Mouse (Mus musculus): ENCODE measurements around the gene Hcls1.

Gene Hcls1

DNA sequence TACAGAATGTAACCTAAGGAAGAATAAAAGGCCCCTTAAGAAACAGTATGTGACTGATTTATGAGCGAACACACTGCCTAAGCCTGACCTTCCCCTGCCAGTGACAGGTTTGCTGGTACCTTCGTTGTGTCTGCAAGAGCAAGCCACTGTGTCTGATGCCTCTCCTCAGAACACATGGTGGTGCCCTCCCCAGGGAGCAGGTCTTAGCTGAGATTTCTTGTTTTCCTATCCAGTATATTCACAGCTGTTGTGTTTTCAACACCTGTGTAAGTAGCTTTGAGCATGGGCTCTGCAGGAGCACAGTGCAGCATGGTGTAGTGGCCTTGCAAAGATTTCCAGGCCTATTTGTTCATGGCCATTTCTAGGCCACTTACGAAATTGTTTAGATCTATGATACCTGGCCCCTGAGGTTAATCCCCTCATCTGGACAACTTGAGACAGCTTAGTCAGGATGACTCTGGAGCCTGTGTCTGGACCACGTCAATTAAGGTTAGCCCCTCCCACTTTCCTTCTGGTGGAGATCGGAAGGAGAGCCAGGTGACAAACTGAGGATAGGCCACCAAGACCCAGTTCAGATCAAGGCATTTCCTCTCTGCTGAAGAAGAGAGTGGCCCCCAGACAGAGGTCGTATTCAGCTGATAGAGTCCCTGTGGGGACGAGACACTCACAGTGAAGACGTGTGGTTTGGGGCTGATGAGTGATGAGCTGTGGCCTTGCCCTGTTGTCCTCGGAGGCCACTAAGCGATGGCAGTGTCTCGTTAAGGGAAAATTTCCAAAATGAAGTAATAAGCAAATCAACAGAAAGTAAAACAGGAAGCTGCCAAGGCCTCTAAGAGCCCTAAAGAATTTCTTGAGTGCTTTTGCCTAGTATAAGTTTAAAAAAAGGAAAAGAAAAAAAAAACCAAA lies 4.3 kb upstream of the Hcls1 start:
- no peak for DNase-seq (ENCODE audit: low read depth)

DNA sequence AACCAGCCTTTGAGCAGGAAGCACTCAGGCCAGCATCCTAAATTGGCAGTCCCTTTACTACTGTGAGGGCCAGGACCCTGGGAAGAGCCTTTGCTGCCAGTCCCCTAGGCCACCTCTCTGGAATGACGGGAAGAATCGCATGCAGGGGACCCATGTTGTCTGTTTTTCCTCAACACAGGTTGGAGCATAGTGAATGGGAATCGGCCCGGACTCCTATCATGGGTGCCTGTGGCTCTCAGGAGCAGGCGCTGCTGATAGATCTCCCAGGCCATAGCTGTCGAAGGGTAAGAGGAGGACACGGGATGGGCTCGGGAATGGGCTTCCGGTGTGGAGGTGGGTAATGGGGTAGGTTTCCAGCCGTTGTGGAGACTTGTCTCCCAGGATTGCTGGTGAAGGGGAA lies 3.4 kb upstream of the Hcls1 start:
- no peak for DNase-seq (ENCODE audit: low read depth)

- no peak for DNase-seq (ENCODE audit: low read depth)
Measured at GRCm38 (mm10) chr16:36931976-36932375, 2.8 kb upstream of the Hcls1 start.

- DNase-seq (ENCODE audit: low read depth): no peak
Measured at GRCm38 (mm10) chr16:36932546-36932945, 2.2 kb upstream of the Hcls1 start.

DNA sequence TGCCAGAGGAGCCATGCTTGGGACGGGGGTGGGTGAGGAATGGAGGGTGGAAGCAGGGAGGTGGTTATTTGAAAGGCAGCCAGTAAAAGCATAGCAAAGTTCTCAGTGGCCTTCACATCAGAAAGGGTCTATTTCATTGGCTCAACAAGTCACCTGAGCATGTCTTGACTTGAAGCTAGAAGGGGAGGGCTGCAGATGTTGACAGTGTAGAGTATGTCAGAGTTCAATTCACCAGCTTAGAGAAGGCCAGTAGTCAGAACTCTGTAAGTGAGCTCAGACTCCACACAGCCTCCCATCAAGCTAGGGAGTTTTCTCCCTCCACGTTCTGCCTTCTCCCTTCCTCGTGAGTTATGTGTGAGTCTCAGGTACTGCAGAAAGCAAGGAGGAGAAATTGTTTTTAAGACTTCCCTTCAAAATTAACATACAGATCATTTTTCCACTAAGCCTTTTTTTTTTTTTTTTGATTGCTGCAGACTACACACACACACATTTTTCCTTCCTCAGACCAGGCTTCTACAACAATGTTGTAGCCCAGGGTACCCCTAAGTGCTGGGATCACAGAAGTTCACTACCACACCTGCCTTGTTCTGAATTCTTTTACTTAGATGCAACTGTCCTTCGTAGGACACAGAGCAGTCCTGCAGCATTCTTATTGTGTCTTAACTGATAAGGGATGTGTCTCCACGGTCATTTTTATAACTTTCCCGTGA lies 497 bp upstream of the Hcls1 start:
- peak; percentile 39 for DNase-seq (ENCODE audit: low read depth)

- DNase-seq (ENCODE audit: low read depth): no peak
Measured at GRCm38 (mm10) chr16:36935814-36936213, 1.0 kb downstream of the Hcls1 start.

GRCm38 (mm10) chr16:36941137-36941727 lies 6.4 kb downstream of the Hcls1 start:
- no peak for DNase-seq (ENCODE audit: low read depth)

DNA sequence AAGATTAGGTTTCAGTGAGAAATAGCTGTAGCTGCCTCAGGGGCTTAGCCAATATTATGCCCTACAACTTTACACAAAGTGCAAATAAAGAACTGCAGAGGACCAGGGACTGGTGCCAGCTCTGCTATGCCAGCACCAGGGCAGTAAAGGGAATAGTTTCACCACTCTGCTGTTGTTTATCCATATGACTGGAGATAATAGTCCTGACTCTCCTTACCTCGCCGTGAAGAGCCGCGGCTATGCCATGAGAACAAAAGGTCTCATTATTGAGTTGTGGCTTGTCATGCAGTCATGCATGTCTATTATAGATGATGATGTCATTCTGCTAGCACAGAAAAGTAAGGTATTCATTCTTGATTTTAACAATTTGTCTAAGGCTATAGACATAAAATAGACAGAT lies 7.1 kb downstream of the Hcls1 start:
- no peak for DNase-seq (ENCODE audit: low read depth)

DNA sequence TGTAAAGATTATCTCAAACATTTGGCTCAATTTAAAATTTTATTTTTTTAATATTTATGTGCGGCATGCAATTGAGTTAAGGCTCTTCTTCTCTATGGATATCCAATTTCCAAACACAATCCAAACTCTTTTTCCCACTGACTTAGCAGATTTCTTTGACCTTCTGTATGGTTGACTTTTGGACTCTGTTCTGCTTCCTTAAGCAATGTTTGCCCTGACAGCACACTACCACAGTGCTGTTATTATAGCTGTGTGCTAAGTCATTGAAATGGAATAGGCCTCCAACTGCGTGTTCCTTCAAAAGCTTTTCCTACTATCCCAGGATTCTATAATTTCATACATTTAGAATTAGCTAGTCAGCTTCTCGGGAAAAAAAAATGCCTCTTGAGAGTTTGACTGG lies 8.8 kb downstream of the Hcls1 start:
- DNase-seq (ENCODE audit: low read depth): no peak

GRCm38 (mm10) chr16:36944895-36945424 lies 10.2 kb downstream of the Hcls1 start:
- DNase-seq (ENCODE audit: low read depth): no peak

GRCm38 (mm10) chr16:36946459-36947159 lies 11.8 kb downstream of the Hcls1 start:
- DNase-seq (ENCODE audit: low read depth): no peak

- no peak for DNase-seq (ENCODE audit: low read depth)
Measured at GRCm38 (mm10) chr16:36947646-36948197, 12.9 kb downstream of the Hcls1 start.

DNA sequence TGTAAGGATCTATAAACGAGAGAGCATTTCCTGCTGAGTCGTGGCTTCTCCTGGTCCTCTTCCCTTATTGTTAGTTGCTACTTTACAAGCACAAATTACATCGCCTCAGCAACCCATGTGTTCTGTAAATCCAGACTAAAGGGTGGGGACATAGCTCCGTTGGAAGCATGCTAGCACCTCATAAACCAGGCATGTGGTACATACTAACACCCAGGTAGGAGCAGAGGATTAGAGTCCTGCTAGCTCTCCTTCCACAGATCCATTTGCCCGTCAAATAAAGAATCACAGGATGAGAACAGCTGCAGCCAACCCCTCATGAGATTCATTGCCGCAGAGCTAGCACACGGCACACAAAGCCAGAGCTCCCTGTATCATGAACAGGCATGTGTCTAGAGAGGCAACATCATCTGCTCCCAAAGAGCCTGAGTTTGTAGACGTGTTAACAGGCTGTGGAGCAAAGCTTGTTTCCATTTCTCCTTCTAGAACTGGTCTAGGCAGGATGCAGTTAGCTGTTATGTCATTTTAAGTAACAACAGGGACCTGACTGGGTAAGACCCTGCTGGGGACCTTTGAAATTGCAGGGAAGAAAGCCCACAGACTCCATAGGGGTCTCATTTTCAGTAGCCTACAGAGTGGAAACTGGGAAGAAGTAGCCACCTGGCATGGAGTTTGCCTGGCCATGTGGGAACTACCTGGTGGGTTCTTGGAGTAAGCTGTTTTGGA lies 15.0 kb downstream of the Hcls1 start:
- no peak for DNase-seq (ENCODE audit: low read depth)

DNA sequence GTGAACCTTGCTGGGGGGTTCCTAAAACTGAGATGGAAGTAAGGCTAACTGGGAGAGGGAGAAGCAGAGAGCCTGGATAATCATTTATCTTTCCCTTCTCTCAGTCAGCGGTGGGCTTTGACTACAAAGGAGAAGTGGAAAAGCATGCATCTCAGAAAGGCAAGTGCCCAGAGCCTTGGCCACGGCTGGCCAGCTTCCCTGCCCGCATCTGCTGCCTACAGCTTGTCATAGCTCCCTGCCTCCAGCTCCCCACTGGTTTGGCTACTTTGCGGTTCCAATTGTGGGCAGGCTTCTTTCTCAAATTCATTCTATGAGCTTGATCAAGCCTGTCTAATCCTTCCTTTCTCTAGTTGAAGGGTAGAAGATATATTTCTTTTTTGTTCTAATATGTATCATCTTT lies 16.2 kb downstream of the Hcls1 start:
- no peak for DNase-seq (ENCODE audit: low read depth)

GRCm38 (mm10) chr16:36955106-36955505 lies 20.3 kb downstream of the Hcls1 start:
- DNase-seq (ENCODE audit: low read depth): no peak

DNA sequence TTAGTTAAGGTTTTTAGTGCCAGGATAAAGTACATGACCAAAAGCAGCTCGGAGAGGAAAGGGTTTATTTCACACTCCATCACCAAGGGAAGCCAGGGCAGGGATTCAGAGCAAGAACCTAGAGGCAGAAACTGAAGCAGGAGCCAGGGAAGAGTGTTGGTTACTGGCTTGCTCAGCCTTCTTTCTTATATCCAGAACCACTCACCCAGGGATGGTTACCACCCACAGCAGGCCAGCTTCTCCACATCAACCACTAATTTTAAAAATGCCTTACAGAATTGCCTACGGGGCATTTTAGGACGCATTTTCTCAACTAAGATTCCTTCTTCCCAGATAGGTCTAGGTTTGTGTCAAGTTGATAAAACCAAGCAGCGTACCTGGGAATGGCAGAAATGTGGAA lies 28.6 kb downstream of the Hcls1 start:
- DNase-seq (ENCODE audit: low read depth): no peak

DNA sequence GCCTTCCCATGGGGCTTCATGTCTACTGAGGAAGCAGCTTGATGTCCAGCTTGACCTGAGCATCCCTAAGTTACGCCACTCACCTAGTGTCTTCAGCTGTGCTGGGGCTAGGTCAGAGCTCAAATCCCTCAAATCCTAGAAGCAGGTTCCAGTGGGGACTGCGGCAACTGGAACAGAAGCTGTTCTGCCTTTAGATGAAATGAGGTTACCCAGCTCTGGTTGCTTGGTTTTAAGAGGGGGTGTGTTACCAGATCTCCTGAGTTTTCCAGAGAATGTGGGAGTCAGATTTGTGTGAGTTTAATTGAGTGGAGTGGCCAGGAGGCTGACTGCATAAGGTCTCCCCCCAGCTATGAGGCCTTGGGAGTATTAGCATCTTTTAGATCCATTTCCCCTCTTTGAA lies 44.3 kb downstream of the Hcls1 start:
- no peak for DNase-seq (ENCODE audit: low read depth)

- no peak for DNase-seq (ENCODE audit: low read depth)
Measured at GRCm38 (mm10) chr16:36983796-36984195, 49.0 kb downstream of the Hcls1 start.

- DNase-seq (ENCODE audit: low read depth): no peak
Measured at GRCm38 (mm10) chr16:36985636-36986042, 50.9 kb downstream of the Hcls1 start.

DNA sequence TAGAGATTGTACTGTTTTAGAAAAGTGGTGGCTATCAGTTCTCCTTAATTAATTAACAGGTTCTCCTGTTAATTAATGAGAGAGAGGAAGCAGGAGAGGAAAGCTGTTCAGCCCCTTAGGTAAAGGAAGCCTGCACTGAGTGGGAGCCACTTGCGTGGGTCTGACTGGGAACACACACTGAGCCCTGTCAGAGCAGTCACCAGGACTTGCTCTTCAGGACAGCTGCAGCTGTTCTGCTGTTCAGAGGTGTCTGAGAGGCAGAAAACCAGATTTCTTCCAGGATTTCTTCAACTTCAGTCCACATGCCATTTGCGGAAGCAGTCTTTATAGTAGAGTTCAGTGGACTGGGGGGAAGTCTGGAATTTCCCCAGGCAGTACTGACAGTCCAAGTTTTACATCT lies 52.6 kb downstream of the Hcls1 start:
- no peak for DNase-seq (ENCODE audit: low read depth)

DNA sequence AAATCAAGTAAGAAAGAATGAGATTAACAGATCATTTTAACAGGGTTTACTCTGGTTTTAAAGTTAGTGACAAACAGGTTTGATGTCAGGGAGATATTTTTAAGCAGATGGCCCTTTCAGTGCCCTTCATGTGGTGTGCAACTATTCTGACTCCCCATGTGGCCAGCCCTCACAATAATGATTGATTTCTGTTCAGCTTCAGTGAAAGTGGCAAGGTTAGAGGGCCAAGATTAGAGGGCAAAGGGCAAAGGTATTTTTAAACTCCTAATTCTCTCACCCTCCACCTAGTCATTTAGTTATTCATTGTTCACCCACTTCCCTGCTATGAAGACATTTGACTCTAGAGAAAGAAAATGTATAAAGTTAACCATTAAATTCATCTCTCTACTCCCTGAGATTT lies 53.3 kb downstream of the Hcls1 start:
- no peak for DNase-seq (ENCODE audit: low read depth)

Data from NIH3T3 (cell line).